Mouse (Mus musculus) layer of hippocampus, postnatal 14 days (tissue): ENCODE measurements around the gene Snapc4. TPM values are rescaled to one million over a fixed set of nuclear protein-coding genes. Genes with fewer than 3 reads are reported as not detected.
A peak's percentile ranks its signal among the peaks of the same experiment; 100 is the strongest.

Source experiments
- DNase-seq, 2 experiments: peaks; one replicate each; pipeline ENCODE4 v3.0.0; 2021 to 2022; ENCODE audit warnings: low spot score in 2 of 2, mixed read lengths in 1 of 2
- total RNA-seq, 2 experiments: library from RNA; stranded (reverse); gene quantifications; 2 replicates each; pipeline ENCODE4 v1.2.3; 2021

Snapc4 gene
- total RNA-seq, 2 experiments from 2014 or later: 58.4 to 84.5 TPM

GRCm38 (mm10) chr2:26342609-26343490, 37.6 kb downstream of the Snapc4 start:
- DNase-seq: no peak

- DNase-seq: peak; percentile 38 to 42
These were observed 38.4 kb downstream of the Snapc4 start for GRCm38 (mm10) chr2:26342044-26342443.

GRCm38 (mm10) chr2:26341510-26341981, 38.9 kb downstream of the Snapc4 start:
- DNase-seq: no peak

GRCm38 (mm10) chr2:26339204-26339551, 41.3 kb downstream of the Snapc4 start:
- DNase-seq: no peak

- DNase-seq: no peak
These were observed 41.9 kb downstream of the Snapc4 start for GRCm38 (mm10) chr2:26338302-26339203.

GRCm38 (mm10) chr2:26330702-26331101, 49.8 kb downstream of the Snapc4 start:
- DNase-seq: peak in 1 of 2 experiments; percentile 39

- DNase-seq: peak in 1 of 2 experiments; percentile 50
These were observed 50.4 kb downstream of the Snapc4 start for GRCm38 (mm10) chr2:26330056-26330468.

- DNase-seq: peak in 1 of 2 experiments; percentile 69
These were observed 51.1 kb downstream of the Snapc4 start for GRCm38 (mm10) chr2:26329402-26329801.

- DNase-seq: no peak
These were observed 52.6 kb downstream of the Snapc4 start for GRCm38 (mm10) chr2:26327852-26328251.

- no peak for DNase-seq
These were observed 54.9 kb downstream of the Snapc4 start for GRCm38 (mm10) chr2:26325386-26326181.

GRCm38 (mm10) chr2:26324917-26325316, 55.5 kb downstream of the Snapc4 start:
- DNase-seq: peak in 1 of 2 experiments; percentile 58

GRCm38 (mm10) chr2:26323589-26324325, 56.7 kb downstream of the Snapc4 start:
- DNase-seq: no peak

- no peak for DNase-seq
These were observed 59.9 kb downstream of the Snapc4 start for GRCm38 (mm10) chr2:26320245-26321185.

- DNase-seq: no peak
These were observed 60.8 kb downstream of the Snapc4 start for GRCm38 (mm10) chr2:26319519-26320244.

- DNase-seq: no peak
These were observed 61.3 kb downstream of the Snapc4 start for GRCm38 (mm10) chr2:26319109-26319508.

GRCm38 (mm10) chr2:26317991-26318672, 62.3 kb downstream of the Snapc4 start:
- DNase-seq: no peak

- no peak for DNase-seq
These were observed 63.1 kb downstream of the Snapc4 start for GRCm38 (mm10) chr2:26317371-26317770.
